Mouse (Mus musculus): Measurements from ENCODE around the gene Mum1.
"Not testable (repeated sequence)": the region's sequence is repeated elsewhere in the genome, so short reads cannot be mapped to it uniquely, and the experiment has no call there.

Mum1 gene

DNA sequence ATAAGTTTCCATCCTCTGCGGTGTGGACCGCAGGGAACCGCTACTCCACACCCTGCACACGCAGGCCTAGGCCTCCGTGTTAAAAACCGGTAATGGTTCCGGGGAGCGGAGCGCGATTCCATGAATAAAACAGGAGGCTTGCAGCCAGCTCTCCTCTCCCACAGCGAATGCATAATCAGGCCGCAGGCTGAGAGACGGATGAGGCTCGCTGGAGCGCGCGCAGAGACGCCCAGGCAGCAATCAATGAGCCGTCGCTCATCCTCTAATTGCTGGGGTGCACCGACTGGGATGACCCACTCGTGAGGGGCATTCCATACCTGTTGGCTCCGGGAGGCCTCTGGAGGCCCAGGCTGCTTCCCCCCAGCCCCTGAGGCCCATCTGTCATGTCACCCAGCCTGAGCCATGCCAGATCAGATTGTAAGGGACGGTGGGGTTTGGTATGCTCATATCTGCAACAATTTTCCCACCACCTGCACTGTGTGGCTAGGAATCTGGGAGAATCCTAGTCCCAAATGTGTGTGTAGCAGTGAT is 17.3 kb upstream of the Mum1 start:
- no peak for DNase-seq

DNA sequence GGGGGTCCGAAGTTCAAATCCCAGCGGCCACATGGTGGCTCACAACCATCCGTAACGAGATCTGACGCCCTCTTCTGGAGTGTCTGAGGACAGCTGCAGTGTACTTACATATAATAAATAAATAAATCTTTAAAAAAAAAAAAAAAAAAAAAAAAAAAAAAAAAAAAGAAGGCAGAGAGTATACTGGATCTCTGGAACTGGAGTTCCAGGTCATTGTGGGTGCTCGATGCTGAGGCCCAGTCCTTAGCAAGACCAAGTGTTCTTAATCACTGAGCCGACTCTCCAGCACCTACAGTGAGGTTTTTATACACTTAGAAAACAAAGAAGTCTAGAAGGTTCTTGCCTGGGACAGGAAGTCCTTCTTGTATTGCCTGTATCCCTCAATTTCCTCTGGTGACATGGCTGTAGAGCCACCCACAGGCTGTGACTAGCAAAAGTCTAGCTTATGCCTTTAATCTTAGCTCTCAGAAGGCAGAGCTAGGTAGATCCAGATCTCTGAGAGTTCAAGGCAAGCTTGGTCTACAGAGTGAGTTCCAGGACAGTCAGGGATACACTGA is 14.6 kb upstream of the Mum1 start:
- not testable (repeated sequence) for DNase-seq

DNA sequence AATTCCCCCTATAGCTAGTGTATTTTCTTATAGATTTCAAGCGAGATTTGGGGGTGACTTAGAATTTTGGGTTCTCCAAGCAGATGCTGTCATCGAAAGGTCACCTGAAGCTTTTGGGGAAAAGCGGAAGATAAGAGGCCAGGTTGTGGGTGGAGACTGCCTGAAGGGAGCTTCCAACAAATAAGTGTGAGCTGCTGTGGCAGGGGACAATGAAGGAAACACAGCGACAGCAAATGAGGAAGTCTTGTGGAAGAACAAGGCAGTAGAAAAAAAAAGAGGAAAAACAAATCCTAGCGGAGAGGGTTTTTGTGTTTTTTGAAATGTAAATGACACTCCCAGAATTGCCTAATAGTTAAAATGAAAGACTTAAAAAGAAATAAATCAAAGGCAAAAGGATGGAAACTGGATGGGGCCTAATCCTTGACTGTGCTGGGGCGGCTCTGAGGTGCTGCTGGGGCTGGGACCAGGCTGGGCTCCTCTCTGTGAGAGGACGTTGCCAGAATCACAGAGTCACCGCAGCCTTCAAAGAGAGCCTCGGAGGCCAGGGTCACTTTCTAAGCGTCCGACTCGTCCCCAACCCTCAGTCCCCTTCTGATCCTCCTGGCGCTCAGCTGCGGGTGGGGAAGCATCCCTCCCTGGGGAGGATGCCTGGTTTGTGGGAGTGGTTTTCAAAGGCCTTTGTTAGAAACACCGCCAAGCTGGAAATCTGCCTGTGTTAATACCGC is 11.0 kb upstream of the Mum1 start:
- no peak for DNase-seq

DNA sequence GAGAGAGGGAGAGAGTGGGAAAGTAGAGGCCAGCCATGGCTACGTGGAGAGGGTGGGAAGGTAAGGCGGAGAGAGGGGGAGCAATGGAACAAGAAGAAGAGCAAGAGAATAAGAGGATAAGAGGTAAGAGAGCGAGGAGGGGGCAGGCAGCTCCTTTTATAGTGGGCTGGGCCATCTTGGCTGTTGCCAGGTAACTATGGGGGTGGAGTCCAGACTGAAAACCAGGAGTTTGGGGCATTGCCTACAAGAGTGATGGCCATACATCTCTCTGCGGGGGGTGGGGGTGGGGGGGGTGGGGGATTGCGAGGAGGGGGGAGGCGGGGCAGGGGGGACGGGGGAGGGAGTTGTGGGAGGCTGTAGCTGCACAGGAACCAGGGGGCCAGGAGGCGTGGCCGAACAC is 5.6 kb upstream of the Mum1 start:
- DNase-seq: no peak

DNA sequence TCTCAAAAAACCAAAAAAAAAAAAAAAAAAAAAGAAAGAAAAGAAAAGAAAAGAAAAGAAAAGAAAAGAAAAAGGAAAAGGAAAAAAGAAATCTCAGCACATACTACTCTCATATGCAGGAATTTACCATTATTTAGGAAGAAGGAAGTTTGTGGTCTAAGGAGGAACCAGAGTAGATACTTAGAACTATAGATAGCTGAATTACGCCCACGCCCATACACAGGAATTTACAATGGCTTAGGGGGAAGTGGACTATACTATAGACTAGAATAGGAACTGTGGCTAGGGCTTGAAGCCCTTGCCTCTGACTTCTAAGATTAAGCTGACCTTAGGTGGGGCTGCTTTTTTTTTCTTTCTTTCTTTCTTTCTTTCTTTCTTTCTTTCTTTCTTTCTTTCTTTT is 3.1 kb upstream of the Mum1 start:
- peak; percentile 24 to 39 for DNase-seq

DNA sequence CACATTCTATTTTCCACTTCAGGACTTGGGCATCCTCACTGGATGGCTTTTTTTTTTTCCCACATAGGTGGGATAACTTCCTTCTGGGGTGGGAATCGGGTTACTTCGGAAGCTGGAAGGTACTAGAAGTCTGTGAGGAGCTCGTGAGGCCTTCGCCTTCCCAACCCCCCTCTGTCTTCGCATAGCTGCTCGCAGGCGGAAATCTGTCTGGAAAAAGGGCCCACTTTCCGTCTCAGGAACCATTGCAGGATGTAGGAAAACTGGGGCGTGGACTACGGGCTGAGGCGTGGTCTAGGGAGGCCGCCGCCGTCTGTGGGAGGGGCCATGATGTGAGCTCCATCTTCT is 191 bp upstream of the Mum1 start:
- no peak for DNase-seq

DNA sequence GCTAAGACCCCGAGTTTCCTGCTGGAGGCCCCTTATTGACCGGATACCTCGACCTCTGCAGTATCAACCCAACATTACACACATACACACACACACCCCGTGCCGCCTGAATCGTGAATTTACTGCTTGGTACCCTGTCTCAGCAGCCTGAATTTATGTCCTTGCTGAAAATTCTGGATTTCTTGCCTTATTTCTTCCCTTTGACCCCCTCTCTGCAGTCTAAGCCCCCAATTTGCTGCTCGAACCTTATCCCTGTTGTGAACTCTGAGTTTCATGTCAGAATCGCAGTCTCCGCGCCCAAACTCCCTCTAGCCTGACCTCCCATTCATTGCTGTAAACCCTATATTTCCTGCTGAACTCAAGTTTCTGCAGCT is 919 bp downstream of the Mum1 start:
- DNase-seq: no peak

DNA sequence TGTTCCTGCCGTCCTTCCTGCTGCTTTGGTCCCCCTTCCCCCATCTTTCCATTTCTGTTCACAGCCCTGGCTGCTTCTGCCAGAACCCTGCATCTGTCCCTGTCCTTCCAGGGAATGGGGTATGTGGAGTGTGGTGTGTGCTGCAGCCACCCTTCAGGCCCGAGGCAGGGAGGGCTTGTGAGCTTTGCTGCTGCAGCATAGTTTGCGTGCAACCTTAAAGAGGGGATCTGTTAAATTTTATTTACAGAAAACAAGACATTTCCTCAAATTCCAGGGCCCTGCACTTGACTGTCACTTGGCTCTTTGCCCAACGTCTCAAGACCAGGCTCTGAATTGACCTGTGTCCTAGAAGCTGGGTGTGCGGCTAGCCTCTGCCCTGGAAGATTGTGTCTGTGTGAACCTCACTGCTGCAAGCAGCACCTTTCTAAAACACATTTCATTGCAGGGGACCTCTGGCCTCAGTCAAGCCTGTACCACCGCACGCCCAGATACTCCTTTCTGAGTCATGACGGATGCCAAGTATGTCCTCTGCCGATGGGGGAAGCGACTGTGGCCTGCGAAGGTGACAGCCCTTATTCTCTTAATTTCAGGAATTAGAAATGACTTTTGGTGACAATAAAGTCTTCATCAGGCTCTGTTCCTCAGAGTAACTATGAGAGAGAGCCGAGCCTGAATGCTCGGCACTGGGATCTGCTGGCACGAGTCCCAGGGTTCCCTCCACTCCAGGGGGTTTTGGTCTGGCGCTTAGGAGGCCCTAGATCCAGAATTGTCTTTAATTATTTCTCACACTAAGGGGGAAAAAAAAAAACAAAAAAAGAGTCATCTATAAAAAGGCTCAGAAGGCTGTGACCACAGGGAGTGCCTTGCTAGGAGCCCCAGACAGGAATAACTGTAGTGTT is 1.9 kb downstream of the Mum1 start:
- DNase-seq: no peak

DNA sequence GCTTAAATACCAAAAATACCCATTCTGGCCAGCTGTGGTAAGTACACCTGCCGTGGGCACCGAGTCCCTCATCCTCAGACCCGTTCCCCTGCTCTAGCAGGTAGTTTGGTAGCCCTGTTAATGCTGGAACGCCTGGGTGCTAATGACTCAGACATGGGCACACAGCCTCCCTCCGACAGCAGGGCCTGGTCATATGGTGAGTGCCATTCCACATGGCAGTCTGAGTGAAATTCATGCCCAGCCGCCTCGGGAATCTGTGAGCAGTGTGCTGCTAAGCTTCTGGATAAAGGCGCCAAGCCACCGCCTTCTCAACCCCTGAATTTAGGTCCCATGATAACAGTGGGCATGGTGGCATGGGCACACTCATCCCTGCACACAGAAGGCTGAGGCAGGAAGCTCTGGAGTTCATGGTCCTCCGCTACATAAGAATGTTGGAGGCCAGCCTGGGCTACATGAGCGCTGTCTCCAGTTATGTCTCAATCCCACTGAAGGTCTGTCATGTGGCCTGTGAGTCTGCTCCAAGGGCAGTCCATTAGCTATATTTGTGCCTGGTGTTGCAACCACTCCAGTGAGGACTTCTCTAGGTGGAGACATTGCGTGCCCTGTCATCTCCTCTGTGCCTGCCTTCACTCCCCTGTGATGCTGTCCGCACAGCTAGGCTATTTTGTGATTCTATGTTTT is 10.1 kb downstream of the Mum1 start:
- DNase-seq: no peak

DNA sequence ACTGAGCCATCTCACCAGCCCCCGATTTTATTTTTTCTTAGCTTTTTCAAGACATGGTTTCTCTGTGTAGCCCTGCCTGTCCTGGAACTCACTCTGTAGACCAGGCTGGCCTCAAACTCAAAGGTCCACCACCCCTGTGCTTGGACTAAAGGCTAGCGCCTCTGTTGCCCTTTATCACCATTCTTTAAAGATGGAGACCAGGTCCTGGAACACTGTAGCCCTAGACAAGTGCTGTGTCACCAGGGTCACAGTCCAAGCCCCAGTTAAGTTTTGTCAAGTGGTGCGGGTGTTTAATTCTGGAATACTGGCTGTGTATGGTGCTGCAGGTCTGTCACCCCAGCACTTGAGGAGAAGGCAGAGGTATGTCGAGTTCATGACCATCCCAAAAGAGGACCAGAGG is 10.8 kb downstream of the Mum1 start:
- no peak for DNase-seq

DNA sequence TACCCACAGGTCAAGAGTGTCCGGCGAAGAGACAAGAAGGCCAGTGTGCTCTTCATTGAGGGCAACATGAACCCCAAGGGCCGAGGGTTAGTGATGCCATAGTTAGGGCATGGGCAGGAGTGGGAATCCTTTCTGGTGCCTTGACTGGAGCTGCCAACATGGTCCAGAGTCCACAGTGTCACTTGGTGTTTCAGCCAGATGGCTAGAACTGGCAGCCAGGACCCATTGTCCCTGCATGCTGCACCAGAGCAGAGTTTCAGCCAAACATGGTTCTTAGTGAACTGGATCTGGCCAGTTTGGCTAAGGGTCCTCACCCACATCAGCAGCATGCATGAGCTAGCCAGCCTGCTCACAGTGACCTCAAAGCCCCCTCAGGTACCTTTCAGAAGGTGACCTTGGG is 12.1 kb downstream of the Mum1 start:
- no peak for DNase-seq

DNA sequence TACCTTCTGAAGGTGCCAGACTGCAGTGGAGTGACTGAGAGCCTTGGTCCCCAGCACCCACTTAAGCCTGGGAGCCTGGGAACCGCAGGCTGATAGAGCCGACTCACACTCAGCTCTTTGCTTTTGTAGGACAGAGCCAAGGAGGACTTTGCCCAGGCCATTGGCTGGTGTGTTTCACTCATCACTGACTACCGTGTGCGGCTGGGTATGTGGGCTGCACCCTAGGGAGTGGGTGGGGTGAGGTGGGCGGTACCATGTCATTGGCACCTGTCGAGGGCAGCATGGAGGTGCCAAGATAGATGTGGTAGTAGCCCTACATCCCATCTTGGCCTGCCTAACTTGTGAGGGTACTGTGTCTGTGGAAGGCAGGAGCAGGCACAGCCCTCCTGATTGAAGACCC is 13.6 kb downstream of the Mum1 start:
- DNase-seq: no peak

DNA sequence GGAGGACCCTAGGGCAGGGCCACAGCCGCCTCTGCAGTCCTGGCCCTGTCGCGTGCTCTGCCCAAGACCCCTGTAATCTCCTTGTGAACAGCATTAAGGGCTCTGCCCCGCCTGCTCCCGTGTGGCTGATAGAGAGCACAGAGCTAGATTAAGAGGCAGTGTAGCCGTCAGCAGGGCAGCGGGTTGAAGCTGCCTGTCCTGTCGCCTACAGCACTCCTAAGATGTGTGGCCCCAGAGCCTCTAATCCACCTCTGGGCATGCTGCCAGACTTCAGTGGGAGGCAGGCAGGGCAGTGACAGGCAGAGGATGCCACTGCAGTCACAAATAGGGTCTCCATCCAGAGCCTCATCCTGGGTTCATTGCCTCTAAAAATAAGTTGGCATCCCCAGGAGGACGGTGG is 15.9 kb downstream of the Mum1 start:
- no peak for DNase-seq

DNA sequence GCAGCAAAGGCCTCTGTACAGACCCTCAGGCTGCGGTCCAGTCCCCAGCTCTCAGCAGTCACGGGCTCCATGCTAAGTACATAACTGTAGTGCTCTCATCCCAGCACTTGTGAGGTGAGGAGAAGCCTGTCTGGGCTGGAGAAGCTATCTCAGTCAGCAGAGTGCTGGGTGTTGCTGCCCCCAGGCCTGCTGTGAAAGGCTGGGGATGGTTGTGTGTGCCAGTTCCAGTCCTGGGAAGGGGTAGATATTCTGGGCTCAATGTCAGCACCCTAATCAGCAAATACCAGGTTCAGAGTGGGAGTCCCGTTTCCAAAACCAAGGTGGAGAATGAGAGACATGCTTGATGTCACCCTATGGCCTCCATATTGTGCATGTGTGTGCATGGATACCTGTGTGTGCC is 16.4 kb downstream of the Mum1 start:
- DNase-seq: no peak

DNA sequence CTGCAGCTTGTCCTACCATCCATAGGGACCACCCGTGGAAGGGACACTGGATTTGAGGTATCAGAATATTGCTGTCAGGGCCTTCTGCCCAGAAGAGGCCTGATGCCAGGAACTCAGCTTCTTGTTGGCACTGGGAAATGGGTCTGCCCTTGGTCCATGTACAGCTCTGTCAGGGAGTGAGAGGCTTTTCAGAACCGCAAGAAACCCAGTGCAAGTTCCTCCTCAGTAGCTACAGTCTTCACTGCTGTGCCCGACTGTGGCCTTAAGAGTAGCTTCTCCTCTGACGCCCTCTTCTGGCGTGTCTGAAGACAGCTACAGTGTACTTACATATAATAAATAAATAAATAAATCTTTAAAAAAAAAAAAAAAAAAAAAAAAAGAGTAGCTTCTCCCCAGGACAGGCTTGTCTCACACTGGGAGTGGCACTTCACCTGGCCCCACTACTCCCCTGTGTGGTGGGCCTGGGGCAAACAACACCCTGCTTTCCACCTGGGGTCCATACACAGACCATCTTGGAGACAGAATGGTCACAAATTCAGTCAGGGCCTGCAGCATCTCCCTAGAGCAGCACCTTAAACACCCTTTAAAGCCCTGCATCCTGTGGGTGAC is 18.7 kb downstream of the Mum1 start:
- DNase-seq: peak; percentile 45 to 53

DNA sequence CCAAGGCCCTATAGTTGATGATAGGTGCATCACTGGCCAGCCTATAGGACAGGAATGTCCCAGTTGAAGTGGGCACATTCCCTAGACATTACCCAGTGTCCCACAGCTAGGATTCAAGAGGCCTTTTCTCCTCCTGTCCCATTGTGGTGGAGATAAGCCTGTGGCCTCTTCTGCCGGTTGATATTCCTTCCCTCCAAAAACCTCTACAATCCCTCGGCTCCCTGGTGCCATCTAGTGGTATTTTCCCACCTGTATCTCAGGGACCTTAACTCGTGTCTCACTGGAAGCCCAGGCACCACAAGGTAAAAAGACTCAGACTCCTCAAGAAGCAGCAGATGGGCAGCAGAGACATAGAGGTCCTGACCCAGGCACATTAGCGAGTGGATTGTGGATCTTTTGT is 19.4 kb downstream of the Mum1 start:
- DNase-seq: peak; percentile 78 to 81

DNA sequence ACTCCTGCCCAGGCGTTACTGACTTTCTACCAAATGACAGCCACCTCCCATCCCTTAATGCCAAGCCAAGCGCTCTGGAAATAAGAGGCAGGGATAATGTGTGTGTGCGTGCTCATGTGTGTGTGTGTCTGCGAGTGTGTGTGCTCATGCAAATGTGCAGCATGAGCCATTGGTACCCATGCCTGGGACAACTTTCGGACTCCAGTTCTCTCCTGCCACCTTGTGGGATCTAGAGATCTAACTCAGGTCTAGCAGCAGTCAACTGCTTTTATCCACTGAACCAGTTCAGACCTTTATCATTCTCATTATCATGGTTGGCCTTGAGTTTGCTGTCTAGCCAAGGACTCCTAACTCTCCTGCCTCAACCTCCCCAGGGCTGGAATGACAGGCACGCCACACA is 21.6 kb downstream of the Mum1 start:
- DNase-seq: no peak

DNA sequence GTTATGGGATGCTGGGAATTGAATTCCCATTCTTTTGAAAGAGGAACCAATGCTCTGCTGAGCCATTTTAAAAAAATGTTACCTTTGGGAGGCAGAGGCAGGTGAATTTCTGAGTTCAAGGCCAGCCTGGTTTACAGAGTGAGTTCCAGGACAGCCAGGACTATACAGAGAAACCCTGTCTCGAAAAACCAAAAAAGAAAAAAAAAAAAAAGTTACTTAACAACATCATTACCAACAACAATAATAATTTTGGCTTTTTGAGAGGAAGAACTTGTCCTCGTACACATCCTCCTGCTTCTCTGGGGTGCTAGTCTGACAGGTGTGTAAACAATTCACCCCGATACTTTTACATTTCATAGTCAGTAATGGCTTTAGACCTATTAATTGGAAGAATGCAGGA is 22.2 kb downstream of the Mum1 start:
- not testable (repeated sequence) for DNase-seq

DNA sequence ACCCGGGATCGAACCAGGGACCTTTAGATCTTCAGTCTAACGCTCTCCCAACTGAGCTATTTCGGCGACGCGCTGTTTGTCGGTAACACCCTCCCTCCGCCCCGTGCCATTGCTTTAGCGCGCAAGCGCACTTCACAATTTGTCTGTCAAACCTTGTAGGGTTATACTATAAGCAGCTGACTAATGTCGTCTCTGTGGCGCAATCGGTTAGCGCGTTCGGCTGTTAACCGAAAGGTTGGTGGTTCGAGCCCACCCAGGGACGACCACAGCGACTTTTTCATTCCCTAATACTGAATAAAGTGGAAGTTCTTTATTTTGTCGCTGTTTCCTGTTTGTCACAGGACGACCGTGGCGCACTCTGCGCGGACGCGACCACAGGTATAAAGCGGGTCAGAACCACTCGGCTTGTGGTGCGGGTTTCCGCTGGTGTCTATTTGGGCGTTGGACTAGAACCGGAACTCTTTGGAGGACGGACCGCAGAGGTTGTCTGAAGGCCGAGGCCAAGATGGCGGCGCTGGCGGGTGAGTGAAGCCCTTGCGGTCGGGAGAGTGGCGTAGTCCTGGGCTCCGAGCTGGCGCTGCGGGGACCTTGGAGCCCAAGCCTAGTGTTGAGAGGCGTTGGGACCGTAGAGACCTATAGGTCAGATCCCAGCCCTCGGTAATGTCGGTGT is 22.9 kb downstream of the Mum1 start, which contains the start of gene Ndufs7:
Gene Ndufs7, plus strand, starts transcription at position 151 of the 670 bp plus-strand sequence.
- DNase-seq: peak; percentile 96 to 97

DNA sequence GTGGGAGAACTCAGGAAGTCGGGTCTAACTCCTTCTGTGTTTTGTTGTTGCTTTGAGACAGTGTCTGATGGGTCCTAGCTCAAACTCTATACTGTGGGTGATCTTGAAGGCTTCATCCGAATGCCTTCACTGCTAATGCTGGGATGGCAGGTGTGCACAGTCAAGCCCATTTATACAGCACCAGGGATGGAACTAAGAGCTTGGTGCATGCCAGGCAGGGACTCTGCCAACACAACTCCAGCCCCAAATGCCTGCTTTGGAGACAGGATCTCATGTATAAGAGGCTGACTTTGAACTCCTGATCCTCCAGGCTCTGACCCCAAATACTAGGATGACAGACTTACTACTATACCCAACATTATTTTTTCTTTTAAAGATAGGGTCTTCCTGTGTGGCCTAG is 23.8 kb downstream of the Mum1 start:
- no peak for DNase-seq

DNA sequence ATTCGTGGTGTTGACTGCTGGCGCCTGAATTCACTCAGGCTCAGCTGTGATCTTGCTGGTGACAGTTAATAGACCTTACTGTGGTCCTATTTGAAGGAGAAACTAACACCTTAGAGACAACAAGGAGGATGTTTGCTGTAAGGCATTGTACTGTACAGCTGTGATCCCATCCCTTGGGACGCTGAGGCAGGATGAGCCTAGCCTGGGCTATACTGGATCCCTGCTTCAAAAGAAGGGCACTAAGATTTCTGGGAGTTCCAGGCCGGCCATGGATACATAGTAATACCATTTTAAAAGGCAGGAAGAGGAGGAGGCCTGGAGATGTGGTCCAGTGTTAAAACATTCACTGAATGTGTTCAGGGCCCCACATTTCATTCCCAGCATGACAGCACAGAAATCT is 24.3 kb downstream of the Mum1 start:
- DNase-seq: no peak

DNA sequence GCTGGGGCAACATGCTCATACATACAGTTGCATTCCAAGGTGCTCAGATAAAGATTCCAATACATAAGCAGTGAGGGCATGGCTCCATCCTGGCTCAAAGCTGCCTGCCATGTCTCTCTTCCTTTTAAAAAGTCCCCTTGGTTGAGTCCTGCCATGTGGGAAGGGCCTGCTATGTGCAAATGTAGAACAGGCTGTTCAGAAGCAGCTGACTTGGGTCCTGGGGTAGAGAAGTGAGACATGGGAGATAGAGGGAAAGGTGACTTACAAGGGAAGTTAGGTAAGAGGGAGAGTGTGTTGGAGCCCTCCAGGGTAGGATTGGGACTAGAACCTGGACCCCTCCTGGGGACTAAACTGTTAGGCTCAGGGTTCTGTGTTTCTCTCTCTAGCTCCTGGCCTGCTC is 25.8 kb downstream of the Mum1 start:
- no peak for DNase-seq
